Mouse (Mus musculus) bone marrow macrophage, adult 2 months (primary cell): ENCODE measurements around the gene Gm49388.

Source experiments
- CTCF ChIP-seq: IDR thresholded peaks from 2 replicates; pipeline ENCODE4 v1.5.1; 2012; ENCODE audit warnings: low read depth, mild to moderate bottlenecking, low read length, moderate library complexity
- POLR2A ChIP-seq: IDR thresholded peaks from 2 replicates; pipeline ENCODE4 v1.6.1; 2012; ENCODE audit warnings: mild to moderate bottlenecking, low read depth, low read length, borderline replicate concordance

GRCm38 (mm10) chr7:127811240-127811639 is 25.8 kb downstream of the Gm49388 start:
- TF ChIP-seq CTCF: no peak
- TF ChIP-seq POLR2A: no peak
